In the genomic region with DNA sequence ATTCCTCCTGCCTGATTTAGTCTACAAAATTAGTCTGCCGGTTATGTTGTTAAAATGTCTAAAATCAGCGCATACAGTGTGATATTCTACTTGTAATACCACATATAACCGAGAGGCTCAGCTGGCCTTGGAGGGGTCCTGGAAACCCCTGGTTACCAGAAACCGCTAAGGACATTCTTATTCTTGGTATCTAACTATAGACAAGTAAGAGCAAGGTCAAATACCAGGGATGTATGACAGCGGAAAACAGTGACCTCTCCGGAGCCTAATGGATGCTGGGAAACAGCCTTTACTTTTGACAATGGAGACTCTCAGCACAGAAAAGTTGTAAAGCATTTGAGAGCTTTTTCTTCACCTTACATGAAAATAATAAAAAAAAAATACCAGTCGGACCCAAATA, we compare ENCODE assay signal across 22 mouse cellular contexts.
"Had no signal": no experiment of that assay in that cellular context is flagged by ENCODE, and none has a peak within 500 bp of the region (broad histone marks: within the 10 kb centered on the region; RNA-seq: fewer than 3 reads in every experiment).

No protein-coding gene starts in this region.

- H3K9ac ChIP-seq: limb, embryonic 13.5 days; liver, embryonic 12.5 days; liver, embryonic 15.5 days; lung, embryonic 15.5 days; midbrain, embryonic 13.5 days; neural tube, embryonic 13.5 days; stomach, embryonic 15.5 days had no signal

- H3K4me2 ChIP-seq: limb, embryonic 13.5 days; liver, embryonic 12.5 days; liver, embryonic 15.5 days; lung, embryonic 15.5 days; midbrain, embryonic 13.5 days; neural tube, embryonic 13.5 days; stomach, embryonic 15.5 days had no signal

- ATAC-seq: liver, embryonic 12.5 days; midbrain, embryonic 13.5 days; midbrain, embryonic 16.5 days had no signal

- H3K27me3 ChIP-seq: limb, embryonic 13.5 days; liver, embryonic 12.5 days; liver, embryonic 15.5 days; lung, embryonic 15.5 days; midbrain, embryonic 13.5 days; neural tube, embryonic 13.5 days; stomach, embryonic 15.5 days had no signal

- H3K9me3 ChIP-seq: limb, embryonic 10.5 days; limb, embryonic 13.5 days; liver, embryonic 12.5 days; liver, embryonic 15.5 days; lung, embryonic 15.5 days; midbrain, embryonic 10.5 days; midbrain, embryonic 13.5 days; neural tube, embryonic 13.5 days; stomach, embryonic 15.5 days had no signal

- H3K27ac ChIP-seq: limb, embryonic 10.5 days; limb, embryonic 13.5 days; liver, embryonic 12.5 days; liver, embryonic 15.5 days; lung, embryonic 15.5 days; midbrain, embryonic 10.5 days; midbrain, embryonic 13.5 days; neural tube, embryonic 13.5 days; stomach, embryonic 15.5 days had no signal

- H3K36me3 ChIP-seq: liver, embryonic 12.5 days; liver, embryonic 15.5 days; lung, embryonic 15.5 days; midbrain, embryonic 13.5 days; neural tube, embryonic 13.5 days; stomach, embryonic 15.5 days had no signal

- DNase-seq: kidney, postnatal 10 days; kidney, postnatal 36 days; liver; lung, adult 18-20 months; lung, postnatal 10 days; lung, postnatal 36 days; retina, postnatal 1 day; right cerebral cortex, postnatal 25 days; spleen, adult 18-20 months; thymus, postnatal 36 days had no signal

- H3K4me1 ChIP-seq: limb, embryonic 13.5 days; liver, embryonic 15.5 days; megakaryocyte, embryonic 14.5 days; stomach, embryonic 15.5 days had no signal

- H3K4me3 ChIP-seq: limb, embryonic 10.5 days; limb, embryonic 13.5 days; liver, embryonic 12.5 days; liver, embryonic 15.5 days; lung, embryonic 15.5 days; megakaryocyte, embryonic 14.5 days; midbrain, embryonic 10.5 days; midbrain, embryonic 13.5 days; myocyte; neural tube, embryonic 13.5 days; stomach, embryonic 15.5 days had no signal
